Mouse (Mus musculus) bone marrow, adult 2 months (tissue): ENCODE data around the gene Ackr3. TPM values are rescaled to one million over a fixed set of nuclear protein-coding genes. Genes with fewer than 3 reads are reported as not detected.

ENCODE experiments used
- H3K27ac ChIP-seq: fragments of 200-500 bp; 2 replicates; pipeline ENCODE4 v1.5.1; 2012; ENCODE audit warnings: low read depth, mild to moderate bottlenecking, control low read depth, inconsistent platforms, low read length; ENCODE audit not compliant: control insufficient read depth, poor library complexity, insufficient read depth
- H3K4me1 ChIP-seq: fragments of 200-500 bp; 2 replicates; pipeline ENCODE4 v1.6.1; 2011; ENCODE audit warnings: low read length; ENCODE audit not compliant: control insufficient read depth, insufficient read depth
- H3K4me3 ChIP-seq: fragments of 200-500 bp; replicated peaks from 2 replicates; pipeline ENCODE3; 2011; ENCODE audit warnings: mild to moderate bottlenecking, low read depth, low read length, control low read depth; ENCODE audit not compliant: control insufficient read depth
- CTCF ChIP-seq: fragments of 200-500 bp; IDR thresholded peaks from 2 replicates; pipeline ENCODE4 v1.5.1; 2011; ENCODE audit warnings: low read length, control low read depth; ENCODE audit not compliant: control insufficient read depth, insufficient read depth
- POLR2A ChIP-seq: fragments of 200-500 bp; IDR thresholded peaks from 2 replicates; pipeline ENCODE4 v1.6.1; 2011; ENCODE audit warnings: low read depth, mild to moderate bottlenecking, control low read depth, low read length, borderline replicate concordance; ENCODE audit not compliant: control insufficient read depth
- WGBS: fragments of 180-500 bp; shearing (Covaris S2); methylation state at CpG from one replicate; pipeline ENCODE4 v1.1.7; 2018; 5-methylcytosine and 5-hydroxymethylcytosine counted together
- polyA plus RNA-seq: library from polyadenylated mRNA; stranded (reverse); fragments of >200 nt; gene quantifications from 2 replicates; pipeline ENCODE4 v1.2.4, GENCODE M21; 2011; ENCODE audit warnings: low replicate concordance; ENCODE audit not compliant: missing spikeins, insufficient read depth, insufficient read length

The Ackr3 gene
- polyA plus RNA-seq, 1 experiment: 3.3 TPM

DNA sequence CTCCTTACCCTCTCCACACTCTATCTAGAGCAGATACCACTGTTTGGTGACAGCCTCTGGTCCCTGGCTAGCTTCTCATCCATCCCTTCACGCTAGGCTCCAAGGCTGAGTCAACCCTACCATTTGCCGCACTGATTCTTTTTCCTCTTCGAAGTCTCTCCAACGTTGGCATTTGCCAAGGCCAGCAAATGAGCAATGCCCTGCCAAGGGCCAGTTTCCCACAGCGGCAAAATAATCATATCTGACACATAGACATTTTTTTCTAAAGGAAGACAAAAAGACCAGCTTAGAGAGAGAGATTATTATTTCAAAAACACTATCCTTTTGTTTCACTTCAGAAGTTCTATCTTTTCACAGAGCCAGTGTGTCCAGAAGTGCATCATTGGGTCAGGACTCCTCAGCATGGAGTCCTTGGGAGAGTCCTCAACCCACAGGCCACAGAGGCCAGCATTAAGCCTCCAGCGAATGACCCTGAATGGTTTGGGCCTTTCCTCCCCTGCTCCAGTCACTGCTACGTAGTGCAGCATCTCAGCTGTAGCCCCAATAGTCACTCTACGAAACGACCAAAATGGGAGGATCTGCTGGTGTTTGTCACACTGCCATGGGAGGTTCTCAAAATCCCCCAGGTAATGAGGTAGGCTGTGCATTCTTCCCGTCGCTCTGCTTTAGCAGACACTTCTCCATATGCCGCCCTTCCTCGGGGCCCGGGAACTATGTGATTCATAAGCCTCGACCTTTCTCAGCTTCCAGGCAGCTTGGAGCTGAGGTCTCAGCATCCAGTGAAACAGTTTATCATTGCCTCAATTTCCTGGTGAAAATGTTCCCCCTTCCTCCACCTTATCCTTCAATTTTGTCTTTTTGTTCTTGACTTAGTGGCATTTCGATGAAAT, 35.8 kb downstream of the Ackr3 start:
- Histone ChIP-seq H3K4me3 (no peak overlapping the region), H3K27ac (0 out of 2 replicates have a peak overlapping the region, but pooled peaks have one; percentile 33), H3K4me1 (no peaks in the 10 kb centered on the region; the same call in 1 of the 2 replicates)
- TF ChIP-seq CTCF: no peak
- no peak for TF ChIP-seq POLR2A
- 83% methylated on average over 16 of the region's 16 CpGs for WGBS

DNA sequence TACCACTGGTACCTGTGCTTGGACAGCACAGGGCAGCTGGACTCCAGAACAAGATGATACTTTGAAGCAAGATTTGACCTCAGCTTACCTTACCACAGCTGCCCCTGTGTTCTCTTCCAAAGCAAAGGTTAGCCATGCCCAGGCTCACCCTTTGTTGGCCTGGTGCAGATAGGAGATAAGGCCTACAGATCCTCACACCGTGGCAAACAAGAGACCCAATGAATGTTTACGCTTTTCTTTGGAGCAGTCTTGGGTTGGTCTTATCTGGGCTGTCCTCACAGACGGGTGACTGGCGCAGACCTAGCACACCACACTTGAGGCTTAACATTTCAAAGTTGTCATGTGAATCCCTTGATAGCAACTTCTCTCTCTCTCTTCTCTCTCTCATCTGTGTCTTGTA, 36.5 kb downstream of the Ackr3 start:
- Histone ChIP-seq H3K27ac (peak overlapping the region; percentile 33; the same call in 1 of the 2 replicates), H3K4me3 (no peak overlapping the region), H3K4me1 (no peaks in the 10 kb centered on the region; the same call in 1 of the 2 replicates)
- 53% methylated on average over 4 of the region's 4 CpGs for WGBS
- TF ChIP-seq POLR2A (no peak), CTCF (no peak)

DNA sequence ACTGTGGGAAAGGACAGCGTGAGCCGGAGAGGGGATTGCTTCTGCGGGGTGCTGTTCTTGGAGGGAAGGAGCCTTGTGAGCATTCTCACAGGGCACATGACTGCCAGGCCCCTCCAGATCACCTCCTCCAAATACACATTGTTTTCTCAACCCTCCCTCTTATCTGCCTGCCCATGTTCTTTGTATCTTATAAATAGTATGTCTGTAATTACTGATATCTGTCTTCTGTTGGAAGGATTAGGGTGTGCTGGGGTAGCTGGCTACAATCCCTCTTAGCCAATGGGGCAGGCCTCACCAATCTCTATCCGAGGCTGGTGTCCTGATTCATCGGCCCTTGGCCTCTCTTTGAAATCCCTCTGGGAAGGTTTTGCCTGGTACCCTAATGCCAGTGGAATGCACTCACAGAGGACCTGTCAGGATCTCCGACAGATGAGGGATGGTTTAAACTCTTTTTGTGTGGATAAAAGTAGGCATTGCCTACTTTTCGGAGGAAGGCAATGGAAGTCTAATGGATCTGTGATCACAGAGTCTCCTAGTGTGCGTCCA, 38.7 kb downstream of the Ackr3 start:
- TF ChIP-seq POLR2A: no peak
- no peak for TF ChIP-seq CTCF
- 72% methylated on average over 8 of the region's 8 CpGs for WGBS
- no peak overlapping the region for H3K4me3 ChIP-seq
- H3K4me1 ChIP-seq: peaks cover 3% of the 10 kb centered on the region; the same call in 1 of the 2 replicates
- H3K27ac ChIP-seq: no peak overlapping the region

DNA sequence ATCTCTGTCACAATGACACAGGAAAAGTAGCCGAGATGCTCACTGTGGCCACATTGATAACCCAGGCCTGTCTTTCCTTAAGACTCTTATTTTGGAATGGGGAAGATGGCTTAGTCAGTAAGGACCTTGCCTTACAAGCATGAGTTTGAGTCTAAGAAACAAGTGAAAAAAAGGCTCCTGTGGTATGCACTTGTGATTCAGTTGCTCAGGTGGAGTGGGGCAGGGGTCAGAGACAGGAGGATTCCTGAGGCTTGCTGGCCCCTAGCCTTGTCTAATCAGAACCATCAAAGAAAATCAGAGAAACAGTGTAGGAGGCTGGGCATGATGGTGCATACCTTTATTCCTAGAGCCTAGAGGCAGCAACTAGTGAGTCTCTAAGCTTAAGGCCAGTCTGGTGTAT, 40.8 kb downstream of the Ackr3 start:
- TF ChIP-seq POLR2A (no peak), CTCF (no peak)
- Histone ChIP-seq H3K4me1 (peaks cover 3% of the 10 kb centered on the region; the same call in 1 of the 2 replicates), H3K4me3 (no peak overlapping the region), H3K27ac (no peak overlapping the region)
- whole genome bisulfite sequencing: 88% methylated on average over 1 of the region's 1 CpGs

DNA sequence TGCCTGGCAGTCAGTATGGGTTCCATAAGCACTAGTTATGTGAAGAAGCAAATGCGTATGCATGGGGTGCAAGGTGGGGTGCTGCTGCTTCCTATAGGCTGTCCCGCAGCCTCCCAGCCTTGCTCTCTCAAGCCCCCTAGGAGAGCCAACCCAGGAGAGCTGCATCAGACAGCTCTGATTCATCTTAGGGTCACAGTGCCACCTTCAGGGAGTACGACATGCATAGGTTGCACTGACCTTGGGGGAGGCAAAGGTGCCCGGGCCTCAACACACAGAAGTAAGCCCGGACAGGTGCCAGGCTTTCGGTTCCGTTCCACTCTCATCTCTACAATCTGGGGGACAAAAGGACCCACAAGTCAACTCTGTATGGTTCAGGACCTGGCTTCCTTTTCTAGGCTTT, 41.8 kb downstream of the Ackr3 start:
- Histone ChIP-seq H3K27ac (peak overlapping the region; percentile 29; the same call in 1 of the 2 replicates), H3K4me1 (peaks cover 3% of the 10 kb centered on the region; the same call in 1 of the 2 replicates), H3K4me3 (no peak overlapping the region)
- 69% methylated on average over 7 of the region's 7 CpGs for WGBS
- no peak for TF ChIP-seq POLR2A
- TF ChIP-seq CTCF: peak; percentile 21; the same call in 1 of the 2 replicates

DNA sequence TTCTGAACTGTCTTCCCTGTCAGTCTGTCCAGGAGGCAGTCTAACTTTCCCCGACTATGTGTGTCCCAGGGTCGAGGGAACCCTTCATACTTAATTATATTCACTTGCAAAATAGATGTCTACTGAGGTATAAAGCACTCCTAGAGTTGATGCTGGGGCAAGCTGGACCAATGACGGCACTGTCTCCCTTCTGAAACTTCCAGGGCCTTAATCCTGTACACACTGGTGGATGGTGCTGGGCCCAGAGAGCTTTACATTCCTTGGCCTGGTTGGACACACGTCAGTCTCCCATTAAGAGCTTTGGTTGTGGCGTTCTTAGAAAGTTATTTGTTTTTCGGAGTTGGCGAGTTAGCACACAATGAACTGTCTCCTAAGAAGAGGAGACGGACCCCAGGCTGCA, 42.3 kb downstream of the Ackr3 start:
- WGBS: 80% methylated on average over 8 of the region's 8 CpGs
- H3K4me3 ChIP-seq: no peak overlapping the region
- TF ChIP-seq CTCF (no peak), POLR2A (no peak)
- H3K4me1 ChIP-seq: peaks cover 3% of the 10 kb centered on the region; the same call in 1 of the 2 replicates
- peak overlapping the region; percentile 90 for H3K27ac ChIP-seq

DNA sequence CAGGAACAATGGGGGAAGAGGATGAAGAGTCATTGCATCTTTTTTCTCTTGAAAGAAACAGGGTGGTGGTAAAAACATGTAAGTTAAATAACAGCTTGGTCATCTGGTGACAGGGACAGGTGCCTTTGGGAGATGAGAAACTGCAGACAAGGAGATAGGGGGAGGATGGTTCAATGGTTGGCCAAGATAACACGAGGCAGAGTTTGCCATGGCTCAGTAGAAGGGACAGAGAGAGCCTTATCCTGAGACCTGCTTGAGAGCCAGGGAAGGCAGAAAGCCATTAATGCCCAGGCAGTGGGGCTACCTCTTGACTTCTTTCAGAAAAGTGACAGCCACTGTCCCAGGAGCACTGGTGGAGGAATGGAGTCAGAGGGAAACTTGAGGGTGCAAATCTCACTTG, 43.0 kb downstream of the Ackr3 start:
- 16% methylated on average over 1 of the region's 1 CpGs for WGBS
- H3K27ac ChIP-seq: peak overlapping the region; percentile 90
- TF ChIP-seq CTCF: no peak
- TF ChIP-seq POLR2A: no peak
- H3K4me3 ChIP-seq: no peak overlapping the region
- H3K4me1 ChIP-seq: peaks cover 3% of the 10 kb centered on the region; the same call in 1 of the 2 replicates

DNA sequence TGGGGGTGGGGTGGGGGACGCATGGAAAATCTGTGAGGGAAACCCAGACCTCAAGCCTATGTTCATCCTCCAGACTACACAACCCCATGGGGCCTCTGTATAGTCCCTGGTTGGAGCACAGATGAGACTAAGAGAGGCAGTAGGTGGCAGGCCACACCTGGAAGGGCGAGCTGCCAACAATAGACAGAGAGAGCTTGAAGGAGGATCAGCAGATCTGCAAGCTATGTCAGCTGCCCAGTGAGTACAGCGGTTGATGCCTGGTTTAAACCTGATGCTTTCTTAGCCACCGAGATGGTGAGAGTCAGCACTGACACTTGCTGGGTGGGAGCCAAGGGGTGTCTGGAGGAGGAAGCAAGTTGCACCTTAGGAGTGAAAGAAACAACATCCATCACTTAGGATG, 43.5 kb downstream of the Ackr3 start:
- 61% methylated on average over 4 of the region's 4 CpGs for WGBS
- Histone ChIP-seq H3K27ac (peak overlapping the region; percentile 66), H3K4me3 (no peak overlapping the region), H3K4me1 (peaks cover 3% of the 10 kb centered on the region; the same call in 1 of the 2 replicates)
- TF ChIP-seq POLR2A: no peak
- no peak for TF ChIP-seq CTCF
